In genomic region chr6:43337491-43337961, GRCm38 (mm10) we compare ENCODE assay signal across 9 mouse cellular contexts. TPM values are rescaled to one million over a fixed set of nuclear protein-coding genes. Genes with fewer than 3 reads are reported as not detected.
DNase-seq lines count a peak whose midpoint lies in the region; ATAC-seq lines count a peak whose summit lies in the region.
"Had no signal": no experiment of that assay in that cellular context is flagged by ENCODE, and none has a peak within 500 bp of the region (broad histone marks: within the 10 kb centered on the region; RNA-seq: fewer than 3 reads in every experiment).

No protein-coding gene starts in this region.

- H3K9ac ChIP-seq in heart, embryonic 15.5 days, result no peak overlapping the region
- no peak overlapping the region for H3K9ac ChIP-seq in stomach, embryonic 16.5 days (ENCODE audit: low read length)

- H3K4me1 ChIP-seq in heart, embryonic 15.5 days (replicated peaks), result peaks cover 12% of the 10 kb centered on the region
- H3K4me1 ChIP-seq in stomach, embryonic 16.5 days (ENCODE audit: control insufficient read depth, insufficient read depth, low read length), result peaks cover 7% of the 10 kb centered on the region; the same call in 1 of the 2 replicates

- no peaks in the 10 kb centered on the region for H3K27me3 ChIP-seq in heart, embryonic 15.5 days
- no peaks in the 10 kb centered on the region for H3K27me3 ChIP-seq in stomach, embryonic 16.5 days (ENCODE audit: control insufficient read depth, insufficient read depth, low read length)

- ATAC-seq in heart, embryonic 15.5 days (replicated peaks; ENCODE audit: insufficient number of reproducible peaks, insufficient read depth, low FRiP score, low read depth), result peak; percentile 81
- ATAC-seq in stomach, embryonic 16.5 days (ENCODE audit: insufficient read depth, low FRiP score), result peak; percentile 91
- no peak for ATAC-seq in erythroblast, adult 5-6 weeks (replicated peaks; ENCODE audit: low FRiP score, poor library complexity, severe bottlenecking)

- H3K4me2 ChIP-seq in heart, embryonic 15.5 days, result peak overlapping the region; percentile 48
- H3K4me2 ChIP-seq in stomach, embryonic 16.5 days (ENCODE audit: low read depth, low read length), result no peak overlapping the region

- no peak overlapping the region for H3K4me3 ChIP-seq in heart, embryonic 15.5 days
- H3K4me3 ChIP-seq in stomach, embryonic 16.5 days (replicated peaks; ENCODE audit: low read length), result no peak overlapping the region

- H3K36me3 ChIP-seq in heart, embryonic 15.5 days, result no peaks in the 10 kb centered on the region
- H3K36me3 ChIP-seq in stomach, embryonic 16.5 days (ENCODE audit: control insufficient read depth, insufficient read depth, low read length), result no peaks in the 10 kb centered on the region

- peak overlapping the region; percentile 46 for H3K27ac ChIP-seq in heart, embryonic 15.5 days
- H3K27ac ChIP-seq in stomach, embryonic 16.5 days (ENCODE audit: low read length), result no peak overlapping the region

- WGBS in heart, embryonic 15.5 days, result 30% methylated on average over 10 of the region's 10 CpGs
- 31% methylated on average over 10 of the region's 10 CpGs for WGBS in stomach, embryonic 16.5 days

- DNase-seq in ovary, postnatal 36 days (ENCODE audit: low spot score), result peak; percentile 15
- no peak for DNase-seq in ovary, postnatal 10 days (ENCODE audit: low spot score)
- DNase-seq in kidney, postnatal 36 days, result peak; percentile 29 to 39
- DNase-seq in adrenal gland, adult 2 months, result no peak
- no peak for DNase-seq in layer of hippocampus, adult 9-10 months (ENCODE audit: low spot score)

- no peaks in the 10 kb centered on the region for H3K9me3 ChIP-seq in heart, embryonic 15.5 days (replicated peaks)
- H3K9me3 ChIP-seq in stomach, embryonic 16.5 days (replicated peaks; ENCODE audit: control insufficient read depth, low read length), result no peaks in the 10 kb centered on the region

RNA-seq across cellular contexts. Expression of gene Nobox, which starts 28.2 kb away (rescaled TPM):
- polyA plus RNA-seq in heart, embryonic 15.5 days (2015; fragmentation: Nextera tagmentation; extraction: Ambion mirVana), result not detected in 2 replicates
- not detected in 2 replicates for polyA plus RNA-seq in stomach, embryonic 16.5 days (2015; fragmentation: Nextera tagmentation; extraction: Ambion mirVana)
- not detected for total RNA-seq in adrenal gland, adult 2 months (2021)
- 0.11 TPM in 1 of 2 replicates, not detected in the other for polyA plus RNA-seq in adrenal gland, adult 2 months (2012; rRNA removed)
- total RNA-seq in erythroblast, adult 5-6 weeks (2015; ENCODE audit: low replicate concordance), result not detected in 2 replicates
- total RNA-seq in erythroblast, adult 5-6 weeks (2017; ENCODE audit: low replicate concordance), result not detected in 2 replicates
- total RNA-seq: hematopoietic stem cell, adult 5-6 weeks had no signal

Comparison
In these comparisons a context has a peak if more than half of its experiments do, and no peak if none do; other contexts are left out.
1. DNase-seq: peak in ovary, postnatal 36 days (single experiment) and kidney, postnatal 36 days (2 of 2); none in ovary, postnatal 10 days (single experiment), adrenal gland, adult 2 months (single experiment) and layer of hippocampus, adult 9-10 months (single experiment).